Mouse (Mus musculus) hindbrain, embryonic 13.5 days (tissue): ENCODE measurements around the gene Dgkg. TPM values are rescaled to one million over a fixed set of nuclear protein-coding genes. Genes with fewer than 3 reads are reported as not detected.
A peak's percentile ranks its signal among the peaks of the same experiment; 100 is the strongest.

Experiments used
- ATAC-seq: fragments of 200-750 bp; cut with Nextera tagmentation; 2 replicates; pipeline ENCODE4 v1.8.0; 2017; ENCODE audit warnings: moderate TSS enrichment; ENCODE audit not compliant: low FRiP score
- H3K27ac ChIP-seq: fragments of 300-500 bp; sonication (generic); 2 replicates; pipeline ENCODE4 v1.5.1; 2015; ENCODE audit warnings: inconsistent platforms, mild to moderate bottlenecking, moderate library complexity
- H3K27me3 ChIP-seq: fragments of 300-500 bp; sonication (generic); 2 replicates; pipeline ENCODE4 v1.6.1; 2015; ENCODE audit warnings: mild to moderate bottlenecking, inconsistent platforms
- H3K36me3 ChIP-seq: fragments of 300-500 bp; sonication (generic); 2 replicates; pipeline ENCODE4 v1.6.1; 2015; ENCODE audit warnings: mild to moderate bottlenecking, inconsistent platforms
- H3K4me1 ChIP-seq: fragments of 300-500 bp; sonication (generic); replicated peaks from 2 replicates; pipeline ENCODE4 v1.6.1; 2015; ENCODE audit warnings: inconsistent platforms
- H3K4me2 ChIP-seq: fragments of 300-500 bp; sonication (generic); 2 replicates; pipeline ENCODE4 v1.6.1; 2015; ENCODE audit warnings: inconsistent platforms, mild to moderate bottlenecking, moderate library complexity
- H3K4me3 ChIP-seq: fragments of 300-500 bp; sonication (generic); 2 replicates; pipeline ENCODE4 v1.5.1; 2015; ENCODE audit warnings: mild to moderate bottlenecking, inconsistent platforms
- H3K9ac ChIP-seq: fragments of 300-500 bp; sonication (generic); 2 replicates; pipeline ENCODE4 v1.6.1; 2015; ENCODE audit warnings: mild to moderate bottlenecking, inconsistent platforms
- H3K9me3 ChIP-seq: fragments of 300-500 bp; sonication (generic); 2 replicates; pipeline ENCODE4 v1.6.1; 2016; ENCODE audit warnings: inconsistent platforms
- WGBS: fragments of 180-500 bp; shearing (Covaris S2); methylation state at CpG from one replicate; pipeline ENCODE4 v1.1.7; 2015; 5-methylcytosine and 5-hydroxymethylcytosine counted together
- polyA plus RNA-seq: library from polyadenylated mRNA; unstranded; fragments of >200 nt; fragmentation: Nextera tagmentation; extraction: Ambion mirVana; gene quantifications from 2 replicates; pipeline ENCODE4 v1.2.1, GENCODE M21; 2015

Gene Dgkg
- 0.80 and 0.84 TPM in 2 replicates for polyA plus RNA-seq

- Histone ChIP-seq H3K36me3 (no peaks in the 10 kb centered on the region), H3K9me3 (no peaks in the 10 kb centered on the region), H3K4me2 (peak within 1 kb of the TSS; percentile 95), H3K9ac (peak within 1 kb of the TSS; percentile 71), H3K27me3 (peaks cover 56% of the 10 kb centered on the region), H3K4me1 (peaks cover 17% of the 10 kb centered on the region), H3K27ac (no peak within 1 kb of the TSS), H3K4me3 (peak within 1 kb of the TSS; percentile 54)
- peak; percentile 77 for ATAC-seq
- WGBS, result under 1% methylated on average over 61 of the region's 63 CpGs
Measured at GRCm38 (mm10) chr16:22656533-22657444, at the start of gene Dgkg. Dgkg (minus strand) TSS chr16:22657221.

DNA sequence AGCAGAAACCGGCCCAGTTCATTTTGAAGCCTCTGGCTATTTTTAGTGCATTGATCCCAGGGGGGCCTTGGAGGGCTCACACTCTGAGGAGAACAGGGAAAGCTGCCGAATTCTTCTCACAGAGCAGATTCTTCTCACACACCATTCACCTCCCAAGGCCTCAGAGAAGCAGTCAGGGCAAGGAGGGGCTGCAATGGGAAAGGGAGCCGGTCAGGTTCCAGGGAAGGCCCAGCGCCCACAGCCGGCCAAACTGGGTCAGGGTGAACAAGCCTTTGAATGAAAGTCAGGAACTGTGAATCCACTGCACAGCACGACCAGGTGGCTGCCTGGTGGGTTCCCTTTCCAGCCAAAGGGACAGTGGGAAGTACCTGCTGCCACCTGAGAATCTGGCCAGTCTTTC is 47.9 kb upstream of the Dgkg start:
- WGBS, result 60% methylated on average over 6 of the region's 6 CpGs
- Histone ChIP-seq H3K4me1 (no peaks in the 10 kb centered on the region), H3K27me3 (no peaks in the 10 kb centered on the region), H3K4me3 (no peak overlapping the region), H3K9ac (no peak overlapping the region), H3K36me3 (no peaks in the 10 kb centered on the region), H3K4me2 (no peak overlapping the region), H3K9me3 (no peaks in the 10 kb centered on the region), H3K27ac (no peak overlapping the region)
- no peak for ATAC-seq

DNA sequence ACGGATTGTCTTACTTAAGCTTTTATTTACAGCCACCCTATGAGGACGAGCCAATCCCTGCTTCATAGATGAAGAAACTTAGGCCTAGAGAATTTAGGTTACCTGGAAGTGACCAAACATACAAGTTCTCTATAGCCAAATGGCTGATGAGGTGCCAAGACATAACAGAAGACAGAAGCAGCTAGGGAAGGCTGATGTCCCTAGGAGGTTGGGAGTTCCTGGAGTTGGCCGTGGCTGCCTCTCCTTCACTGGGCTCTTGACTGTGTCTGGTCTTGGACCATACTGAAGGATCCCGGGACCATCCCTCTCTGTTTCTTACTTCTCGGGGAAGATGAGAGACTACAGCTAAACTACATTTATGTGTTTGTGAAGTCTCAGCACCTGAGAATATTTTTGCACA is 47.1 kb upstream of the Dgkg start:
- Histone ChIP-seq H3K27me3 (no peaks in the 10 kb centered on the region), H3K9me3 (no peaks in the 10 kb centered on the region), H3K4me2 (no peak overlapping the region), H3K4me1 (no peaks in the 10 kb centered on the region), H3K9ac (no peak overlapping the region), H3K36me3 (no peaks in the 10 kb centered on the region), H3K27ac (no peak overlapping the region), H3K4me3 (no peak overlapping the region)
- no peak for ATAC-seq
- WGBS, result 93% methylated on average over 5 of the region's 5 CpGs

GRCm38 (mm10) chr16:22698846-22699760 is 42.1 kb upstream of the Dgkg start:
- Histone ChIP-seq H3K9ac (no peak overlapping the region), H3K9me3 (no peaks in the 10 kb centered on the region), H3K27ac (no peak overlapping the region), H3K27me3 (no peaks in the 10 kb centered on the region), H3K4me1 (no peaks in the 10 kb centered on the region), H3K4me3 (no peak overlapping the region), H3K4me2 (no peak overlapping the region), H3K36me3 (no peaks in the 10 kb centered on the region)
- 75% methylated on average over 13 of the region's 13 CpGs for WGBS
- no peak for ATAC-seq

GRCm38 (mm10) chr16:22698101-22698500 is 41.1 kb upstream of the Dgkg start:
- no peak overlapping the region for H3K27ac ChIP-seq
- no peaks in the 10 kb centered on the region for H3K9me3 ChIP-seq
- no peak overlapping the region for H3K9ac ChIP-seq
- WGBS, result 87% methylated on average over 8 of the region's 8 CpGs
- no peaks in the 10 kb centered on the region for H3K36me3 ChIP-seq
- ATAC-seq, result no peak
- no peak overlapping the region for H3K4me2 ChIP-seq
- no peaks in the 10 kb centered on the region for H3K4me1 ChIP-seq
- H3K27me3 ChIP-seq, result no peaks in the 10 kb centered on the region
- no peak overlapping the region for H3K4me3 ChIP-seq

DNA sequence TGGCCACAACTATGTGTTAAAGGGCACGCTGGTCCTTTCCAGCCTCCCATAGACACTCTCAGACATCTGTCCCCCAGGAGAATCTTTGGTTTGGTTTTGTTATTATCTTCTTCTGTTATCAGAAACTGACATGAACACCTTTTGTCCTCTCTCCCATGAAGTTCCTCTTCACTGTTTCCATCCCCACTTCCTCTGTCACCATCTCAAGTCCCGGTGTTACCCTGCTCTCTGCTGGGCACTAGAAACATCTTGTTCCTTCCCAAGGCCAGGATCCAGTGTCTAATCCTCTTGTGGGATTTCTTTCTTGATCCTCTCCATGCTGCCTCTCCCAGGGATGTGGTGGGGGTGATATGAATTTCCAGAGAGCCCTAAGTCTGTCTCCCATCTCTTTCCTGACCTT is 32.6 kb upstream of the Dgkg start:
- Histone ChIP-seq H3K4me1 (no peaks in the 10 kb centered on the region), H3K27ac (no peak overlapping the region), H3K36me3 (no peaks in the 10 kb centered on the region), H3K9me3 (no peaks in the 10 kb centered on the region), H3K4me3 (no peak overlapping the region), H3K9ac (no peak overlapping the region), H3K4me2 (no peak overlapping the region), H3K27me3 (no peaks in the 10 kb centered on the region)
- WGBS, result 95% methylated on average over 2 of the region's 2 CpGs
- ATAC-seq, result no peak

DNA sequence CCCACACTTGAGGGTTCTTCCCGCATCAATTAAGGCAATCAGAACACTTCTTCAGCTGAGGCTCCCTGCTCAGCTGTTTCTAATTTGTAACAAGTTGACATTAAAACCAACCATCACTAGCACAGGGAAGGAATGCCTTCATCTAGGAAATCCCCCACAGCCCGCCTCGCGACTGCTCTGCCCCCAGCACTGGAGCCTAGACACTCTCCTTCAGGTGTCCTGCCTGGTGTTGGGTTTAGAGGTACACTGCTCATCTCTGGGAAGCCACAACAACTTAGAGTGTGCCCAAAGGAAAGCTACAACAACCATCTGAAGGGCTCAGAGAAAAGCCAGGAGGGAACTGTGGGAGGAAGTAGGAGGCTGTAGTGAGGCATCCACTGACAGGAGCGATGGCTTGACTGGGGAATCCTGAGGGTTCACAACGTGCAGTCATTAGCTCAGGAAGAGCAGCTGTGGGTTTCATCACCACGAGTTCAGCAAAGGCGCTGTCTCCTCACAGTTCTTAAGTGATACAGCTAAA is 30.8 kb upstream of the Dgkg start:
- Histone ChIP-seq H3K4me2 (no peak overlapping the region), H3K9me3 (no peaks in the 10 kb centered on the region), H3K27me3 (no peaks in the 10 kb centered on the region), H3K4me3 (no peak overlapping the region), H3K4me1 (no peaks in the 10 kb centered on the region), H3K9ac (no peak overlapping the region), H3K36me3 (no peaks in the 10 kb centered on the region), H3K27ac (no peak overlapping the region)
- 77% methylated on average over 8 of the region's 8 CpGs for WGBS
- no peak for ATAC-seq

- H3K4me2 ChIP-seq, result no peak overlapping the region
- H3K36me3 ChIP-seq, result no peaks in the 10 kb centered on the region
- no peak for ATAC-seq
- no peak overlapping the region for H3K9ac ChIP-seq
- H3K4me3 ChIP-seq, result no peak overlapping the region
- H3K27me3 ChIP-seq, result no peaks in the 10 kb centered on the region
- WGBS, result 86% methylated on average over 3 of the region's 3 CpGs
- H3K9me3 ChIP-seq, result no peaks in the 10 kb centered on the region
- no peaks in the 10 kb centered on the region for H3K4me1 ChIP-seq
- no peak overlapping the region for H3K27ac ChIP-seq
Measured at GRCm38 (mm10) chr16:22683605-22684004, 26.6 kb upstream of the Dgkg start.

DNA sequence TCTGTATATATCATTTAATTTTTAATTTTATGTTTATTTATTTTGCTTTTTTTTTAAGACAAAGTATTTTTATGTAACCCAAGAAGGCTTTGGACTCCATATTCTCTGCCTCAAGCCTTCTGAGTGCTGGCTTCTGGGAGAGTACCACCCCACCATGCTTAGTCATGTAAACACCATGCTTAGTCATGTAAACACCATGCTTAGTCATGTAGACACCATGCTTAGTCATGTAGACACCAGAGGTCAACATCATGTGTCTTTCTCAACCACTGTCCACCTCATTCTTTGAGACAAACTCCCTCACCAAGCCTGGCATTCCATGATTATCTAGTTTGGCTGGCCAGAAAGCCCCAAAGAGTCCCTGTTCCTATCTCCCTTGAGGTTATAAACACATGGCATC is 25.7 kb upstream of the Dgkg start:
- Histone ChIP-seq H3K27ac (no peak overlapping the region), H3K9me3 (no peaks in the 10 kb centered on the region), H3K4me2 (no peak overlapping the region), H3K9ac (no peak overlapping the region), H3K27me3 (no peaks in the 10 kb centered on the region), H3K4me1 (no peaks in the 10 kb centered on the region), H3K36me3 (no peaks in the 10 kb centered on the region), H3K4me3 (no peak overlapping the region)
- no peak for ATAC-seq

DNA sequence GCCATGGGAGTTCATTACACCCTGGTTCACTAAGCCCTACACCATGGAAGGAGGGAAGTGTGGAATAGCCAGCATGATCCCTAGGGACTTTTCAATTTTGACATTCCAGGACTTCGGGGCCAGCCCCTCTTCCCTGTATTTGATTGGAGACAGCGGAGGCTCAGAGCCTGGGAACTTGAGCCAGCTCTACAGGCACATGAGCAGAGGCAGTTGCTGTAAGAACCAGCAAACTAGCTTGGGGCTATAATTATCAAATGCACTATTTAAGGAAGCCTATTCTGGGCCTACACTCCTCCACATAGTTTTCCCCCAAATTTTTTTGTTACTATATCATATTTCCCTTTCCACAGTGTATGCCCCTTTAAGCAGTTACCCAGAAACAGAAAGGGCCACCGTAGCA is 22.6 kb upstream of the Dgkg start:
- no peak overlapping the region for H3K9ac ChIP-seq
- no peak overlapping the region for H3K4me2 ChIP-seq
- ATAC-seq, result no peak
- H3K27ac ChIP-seq, result no peak overlapping the region
- WGBS, result 76% methylated on average over 3 of the region's 3 CpGs
- no peaks in the 10 kb centered on the region for H3K36me3 ChIP-seq
- no peak overlapping the region for H3K4me3 ChIP-seq
- H3K27me3 ChIP-seq, result no peaks in the 10 kb centered on the region
- no peaks in the 10 kb centered on the region for H3K4me1 ChIP-seq
- no peaks in the 10 kb centered on the region for H3K9me3 ChIP-seq

GRCm38 (mm10) chr16:22674636-22675035 is 17.6 kb upstream of the Dgkg start:
- no peaks in the 10 kb centered on the region for H3K9me3 ChIP-seq
- WGBS, result 92% methylated on average over 10 of the region's 10 CpGs
- no peak for ATAC-seq

GRCm38 (mm10) chr16:22674164-22674563 is 17.1 kb upstream of the Dgkg start:
- Histone ChIP-seq H3K4me3 (no peak overlapping the region), H3K27me3 (no peaks in the 10 kb centered on the region), H3K27ac (no peak overlapping the region), H3K4me2 (no peak overlapping the region), H3K9me3 (no peaks in the 10 kb centered on the region), H3K36me3 (no peaks in the 10 kb centered on the region), H3K9ac (no peak overlapping the region), H3K4me1 (no peaks in the 10 kb centered on the region)
- ATAC-seq, result no peak
- 76% methylated on average over 4 of the region's 4 CpGs for WGBS

More at GRCm38 (mm10) chr16:22674636-22675035, 17.6 kb upstream of the Dgkg start:
- no peak overlapping the region for H3K4me3 ChIP-seq
- H3K9ac ChIP-seq, result no peak overlapping the region
- H3K27me3 ChIP-seq, result no peaks in the 10 kb centered on the region
- H3K4me1 ChIP-seq, result no peaks in the 10 kb centered on the region
- H3K27ac ChIP-seq, result no peak overlapping the region
- no peak overlapping the region for H3K4me2 ChIP-seq
- no peaks in the 10 kb centered on the region for H3K36me3 ChIP-seq
